Mouse (Mus musculus) kidney, adult 2 months (tissue): ENCODE results near the gene Dstn.

Experiments used
- CTCF ChIP-seq: fragments of 200-500 bp; conservative IDR thresholded peaks from 2 replicates; pipeline ENCODE4 v1.5.1; 2011; ENCODE audit warnings: low read depth, mild to moderate bottlenecking, control low read depth, low read length, moderate library complexity, mixed read lengths; ENCODE audit not compliant: insufficient read depth, insufficient read length
- POLR2A ChIP-seq: fragments of 200-500 bp; IDR thresholded peaks from one replicate; pipeline ENCODE4 v1.6.1; 2011; ENCODE audit warnings: low read depth, low read length, control low read depth

DNA sequence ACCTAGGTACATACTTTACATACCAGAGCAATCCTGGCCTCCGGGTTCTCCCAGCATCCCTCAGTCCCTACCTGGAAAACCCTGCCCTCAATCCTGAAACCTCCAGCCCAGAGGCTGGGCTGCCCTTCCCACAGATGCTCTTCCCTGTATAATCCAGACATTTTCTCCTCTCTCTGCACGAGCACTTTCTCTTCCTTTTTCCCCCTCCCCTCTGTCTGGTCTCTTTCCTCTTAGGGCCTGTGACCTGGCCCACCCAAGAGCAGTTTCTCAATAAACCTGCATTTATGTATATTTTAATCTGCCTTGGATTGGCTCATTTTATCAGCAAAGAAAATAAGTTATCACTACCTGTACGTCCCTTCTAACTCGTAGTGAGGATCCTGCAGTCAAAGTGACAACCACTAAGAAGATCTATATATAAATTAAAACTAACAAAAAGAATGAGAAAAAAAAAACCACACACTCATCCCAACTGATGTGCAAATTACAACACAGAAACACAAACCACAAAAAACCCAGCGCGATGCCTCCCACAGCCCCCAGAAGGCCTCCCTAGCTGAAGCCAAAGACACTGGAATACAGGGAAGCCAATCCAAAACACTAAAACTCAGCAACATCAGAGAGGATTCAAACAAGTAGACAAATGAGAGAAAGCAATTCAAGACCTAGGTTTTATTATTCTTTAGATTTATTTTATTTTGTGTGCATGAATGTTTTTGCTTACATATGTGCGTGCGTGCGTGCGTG, 23.6 kb upstream of the Dstn start:
- TF ChIP-seq CTCF (no peak), POLR2A (no peak)
